Mouse (Mus musculus) bone marrow macrophage, adult 2 months (primary cell): ENCODE data around the gene Lsm4. TPM values are rescaled to one million over a fixed set of nuclear protein-coding genes. Genes with fewer than 3 reads are reported as not detected.

Experiments used
- H3K27ac ChIP-seq: 2 replicates; pipeline ENCODE4 v1.5.1; 2012; ENCODE audit warnings: low read depth, low read length; ENCODE audit not compliant: insufficient read depth
- H3K4me1 ChIP-seq: 2 replicates; pipeline ENCODE4 v1.6.1; 2012; ENCODE audit warnings: low read length; ENCODE audit not compliant: control insufficient read depth, insufficient read depth
- H3K4me3 ChIP-seq: 2 replicates; pipeline ENCODE4 v1.5.1; 2012; ENCODE audit warnings: mild to moderate bottlenecking, low read length, moderate library complexity; ENCODE audit not compliant: insufficient read depth
- CTCF ChIP-seq: IDR thresholded peaks from 2 replicates; pipeline ENCODE4 v1.5.1; 2012; ENCODE audit warnings: low read depth, mild to moderate bottlenecking, low read length, moderate library complexity
- POLR2A ChIP-seq: IDR thresholded peaks from 2 replicates; pipeline ENCODE4 v1.6.1; 2012; ENCODE audit warnings: mild to moderate bottlenecking, low read depth, low read length, borderline replicate concordance
- polyA plus RNA-seq: library from polyadenylated mRNA; stranded (reverse); fragments of >200 nt; gene quantifications from 2 replicates; pipeline ENCODE4 v1.2.4, GENCODE M21; 2012; ENCODE audit not compliant: missing spikeins, insufficient read depth, insufficient read length

The Lsm4 gene
- polyA plus RNA-seq, 1 experiment = 65.9 TPM

DNA sequence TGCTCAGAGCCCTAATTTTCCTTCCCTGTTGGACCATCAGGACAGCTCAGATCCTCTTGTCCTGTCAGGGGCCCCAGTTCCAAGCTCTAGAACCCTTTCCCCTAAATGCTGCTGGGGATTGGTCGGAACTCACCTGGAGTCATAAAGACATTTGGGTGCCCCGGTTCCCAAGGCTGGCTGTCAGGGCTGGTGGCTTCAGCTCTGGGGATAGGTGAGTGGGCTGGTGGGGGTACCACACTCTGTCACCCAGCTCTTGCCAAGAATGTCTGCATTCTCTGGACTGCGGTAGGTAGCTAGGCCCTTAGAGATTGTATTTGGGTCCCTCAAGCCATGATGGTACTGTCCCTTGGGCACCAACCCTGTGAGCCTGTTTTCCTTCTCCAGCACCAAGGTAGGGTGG, 30.2 kb downstream of the Lsm4 start, which contains the start of gene Iqcn:
Gene Iqcn (plus strand): TSS at position 171 of the 400 bp plus-strand sequence.
- no peak within 1 kb of the TSS for H3K27ac ChIP-seq
- H3K4me1 ChIP-seq = peaks cover 9% of the 10 kb centered on the region
- H3K4me3 ChIP-seq = no peak within 1 kb of the TSS
- no peak for TF ChIP-seq CTCF
- TF ChIP-seq POLR2A = no peak

DNA sequence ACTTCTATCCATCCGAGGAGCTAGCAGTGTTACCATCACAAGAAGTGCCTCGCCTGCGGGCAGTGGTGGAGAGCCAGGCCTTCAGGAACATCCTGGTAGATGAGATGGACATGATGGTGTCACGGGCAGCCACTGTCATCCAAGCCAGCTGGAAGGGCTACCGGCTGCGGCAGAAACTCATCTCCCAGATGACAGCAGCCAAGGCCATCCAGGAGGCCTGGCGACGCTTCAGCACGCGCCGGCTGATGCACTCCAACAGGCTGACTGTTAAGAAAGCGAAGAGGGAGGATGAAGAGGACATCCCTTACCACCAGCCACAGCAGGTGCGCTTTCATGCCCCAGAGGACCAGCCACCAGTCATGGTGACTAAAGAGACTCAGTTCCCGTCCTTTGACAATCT, 35.2 kb downstream of the Lsm4 start:
- no peak overlapping the region for H3K27ac ChIP-seq
- H3K4me1 ChIP-seq = 0 out of 2 replicates have a peak, but pooled peaks cover 2% of the 10 kb centered on the region
- no peak for TF ChIP-seq POLR2A
- no peak for TF ChIP-seq CTCF
- no peak overlapping the region for H3K4me3 ChIP-seq

DNA sequence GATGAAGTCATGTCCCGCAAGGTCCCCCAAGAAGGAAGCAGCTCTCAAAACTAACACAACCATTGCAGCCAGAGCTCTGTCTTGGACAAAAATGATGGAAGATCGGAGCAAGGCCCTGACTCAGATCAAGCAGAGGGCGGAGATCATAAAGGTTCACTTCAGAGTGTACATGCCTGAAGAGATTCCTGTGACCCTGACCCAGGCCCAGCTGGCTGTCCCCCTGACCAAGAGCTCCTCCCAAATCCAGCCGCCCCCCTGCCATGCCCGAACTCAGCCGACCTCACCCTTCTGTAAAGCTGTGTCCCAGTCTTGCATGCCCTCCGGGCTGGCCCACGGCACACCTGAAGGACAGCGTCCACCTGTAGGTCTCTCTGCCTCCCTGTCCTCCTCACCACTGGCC, 36.7 kb downstream of the Lsm4 start:
- TF ChIP-seq CTCF = no peak
- no peak for TF ChIP-seq POLR2A

DNA sequence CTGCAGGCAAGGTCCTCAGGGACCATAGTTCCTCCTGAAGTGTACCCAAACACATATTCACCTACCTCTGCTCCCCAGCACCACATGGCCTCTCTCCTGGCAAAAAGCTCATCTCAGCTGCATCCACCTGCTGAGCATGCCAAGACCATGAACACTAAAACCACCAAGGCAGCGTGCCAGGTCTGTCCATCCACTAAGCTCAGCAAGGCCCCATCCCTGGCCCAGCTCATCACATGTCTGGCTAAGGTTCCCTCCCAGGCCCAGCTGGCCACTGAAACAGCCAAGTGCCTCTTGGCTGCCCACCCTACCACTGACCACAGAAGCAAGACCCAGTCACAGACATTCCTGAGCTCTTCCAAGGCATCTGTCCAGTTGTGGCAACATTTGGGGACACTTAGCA, 37.2 kb downstream of the Lsm4 start:
- TF ChIP-seq CTCF (no peak), POLR2A (no peak)
- no peak overlapping the region for H3K27ac ChIP-seq
- 0 out of 2 replicates have a peak, but pooled peaks cover 1% of the 10 kb centered on the region for H3K4me1 ChIP-seq
- H3K4me3 ChIP-seq = no peak overlapping the region

More for the DNA sequence above, 36.7 kb downstream of the Lsm4 start:
- Histone ChIP-seq H3K4me1 (0 out of 2 replicates have a peak, but pooled peaks cover 2% of the 10 kb centered on the region), H3K27ac (no peak overlapping the region), H3K4me3 (no peak overlapping the region)

GRCm38 (mm10) chr8:70711041-70711440, 38.0 kb downstream of the Lsm4 start:
- TF ChIP-seq POLR2A (no peak), CTCF (no peak)
- Histone ChIP-seq H3K27ac (no peak overlapping the region), H3K4me3 (no peak overlapping the region), H3K4me1 (no peaks in the 10 kb centered on the region)

GRCm38 (mm10) chr8:70713991-70714390, 40.9 kb downstream of the Lsm4 start:
- Histone ChIP-seq H3K4me3 (no peak overlapping the region), H3K27ac (no peak overlapping the region), H3K4me1 (peaks cover 3% of the 10 kb centered on the region; the same call in 1 of the 2 replicates)
- TF ChIP-seq POLR2A (no peak), CTCF (no peak)

DNA sequence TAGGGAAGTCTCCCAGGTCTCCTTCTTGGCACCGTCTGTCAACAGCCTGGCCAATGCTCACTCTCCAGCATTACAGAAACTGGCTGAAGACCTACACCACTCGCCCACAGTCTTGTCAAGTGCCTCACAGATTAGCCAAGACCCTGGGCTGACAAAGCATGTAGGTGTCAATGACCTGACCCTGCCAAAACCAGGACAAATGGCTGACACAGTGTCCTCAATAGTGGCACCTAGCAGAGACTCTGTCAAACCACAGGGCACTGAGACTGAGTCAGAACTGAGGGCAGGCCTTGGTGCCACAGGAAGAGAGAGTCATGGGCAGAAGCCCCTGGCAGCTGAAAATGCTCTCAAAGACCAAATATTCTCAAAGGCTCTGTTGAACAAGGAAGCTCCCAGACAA, 42.0 kb downstream of the Lsm4 start:
- H3K4me3 ChIP-seq = no peak overlapping the region
- H3K27ac ChIP-seq = no peak overlapping the region
- TF ChIP-seq POLR2A (no peak), CTCF (no peak)
- peaks cover 6% of the 10 kb centered on the region for H3K4me1 ChIP-seq

DNA sequence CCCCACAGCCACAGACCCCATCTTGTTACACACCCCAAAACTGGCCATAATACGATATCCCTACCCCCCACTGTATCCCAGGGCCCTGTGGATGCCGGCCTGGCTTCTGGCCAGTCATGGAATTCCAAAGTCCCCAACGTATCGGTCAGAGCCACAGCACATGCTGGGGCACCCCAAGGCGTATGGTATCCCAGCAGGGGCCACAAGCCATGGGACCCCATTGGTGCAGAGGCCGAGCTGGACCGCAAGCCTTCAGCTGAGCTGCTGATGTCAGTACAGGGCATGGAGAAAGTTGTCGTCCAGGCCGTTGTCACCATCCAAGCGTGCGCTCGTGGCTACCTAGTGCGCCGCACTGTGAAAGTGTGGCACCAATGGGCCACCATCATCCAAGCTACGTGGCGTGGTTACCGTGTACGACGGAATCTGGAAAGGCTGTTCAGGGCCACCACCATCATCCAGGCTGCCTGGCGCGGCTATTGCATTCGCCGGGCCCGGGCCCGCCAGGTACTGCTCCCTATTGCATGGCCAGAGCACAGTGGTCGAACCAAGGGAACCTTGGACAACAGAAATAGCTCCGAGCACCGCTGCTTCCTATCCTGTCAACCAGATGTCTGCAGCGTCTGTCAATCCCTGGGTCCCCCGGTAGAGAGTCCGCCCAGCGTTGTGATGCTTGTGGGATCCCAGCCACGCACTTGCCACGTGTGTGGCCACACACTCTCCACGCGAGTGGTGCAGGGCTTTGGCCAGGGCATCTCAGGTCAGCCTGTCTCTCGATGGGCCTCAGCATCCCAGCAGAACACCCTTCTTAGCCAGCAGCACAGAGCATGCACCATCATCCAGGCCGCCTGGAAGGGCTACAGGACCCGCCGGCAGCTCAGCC, 43.7 kb downstream of the Lsm4 start:
- Histone ChIP-seq H3K4me3 (no peak overlapping the region), H3K27ac (no peak overlapping the region), H3K4me1 (peaks cover 12% of the 10 kb centered on the region)
- TF ChIP-seq POLR2A (no peak), CTCF (no peak)

GRCm38 (mm10) chr8:70718297-70718696, 45.2 kb downstream of the Lsm4 start, which contains the start of gene Gm3336:
Gm3336 (plus strand) TSS chr8:70718543.
- Histone ChIP-seq H3K4me1 (peaks cover 12% of the 10 kb centered on the region), H3K4me3 (no peak within 1 kb of the TSS), H3K27ac (no peak within 1 kb of the TSS)
- TF ChIP-seq POLR2A (no peak), CTCF (peak; percentile 58)

DNA sequence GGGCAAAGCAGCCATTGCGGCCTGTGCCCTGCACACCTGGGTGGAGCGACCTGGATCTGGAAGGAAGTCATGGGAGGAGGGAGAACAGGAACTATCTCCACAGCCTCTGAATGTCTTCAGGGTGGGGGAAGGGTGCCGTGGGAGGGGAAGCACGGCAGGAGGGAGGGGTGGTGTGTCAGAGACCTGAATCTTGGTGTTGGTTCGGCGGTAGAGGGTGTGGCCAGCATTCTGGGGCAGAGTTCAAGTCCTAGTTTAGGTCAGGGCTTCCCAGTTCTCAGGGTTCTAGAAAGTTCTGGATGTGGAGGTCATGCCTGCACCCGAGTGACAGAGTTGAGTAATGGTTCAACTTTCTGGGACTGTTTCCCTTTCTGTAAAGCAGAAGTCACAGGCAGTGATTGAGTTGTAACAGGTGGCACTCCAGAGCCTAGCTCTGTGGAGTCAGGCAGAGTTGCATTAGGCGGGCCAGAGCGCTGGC, 46.8 kb downstream of the Lsm4 start:
- H3K27ac ChIP-seq = peak overlapping the region; percentile 70

More for the DNA sequence above, 46.8 kb downstream of the Lsm4 start:
- H3K4me1 ChIP-seq = peaks cover 12% of the 10 kb centered on the region
- peak overlapping the region; percentile 16; the same call in 1 of the 2 replicates for H3K4me3 ChIP-seq
- TF ChIP-seq CTCF (no peak), POLR2A (no peak)
